Mouse (Mus musculus) spleen, postnatal 10 days (tissue): ENCODE measurements around the gene Psmd5.
A peak's percentile ranks its signal among the peaks of the same experiment; 100 is the strongest.

Experiments
- DNase-seq, 2 experiments: peaks; one replicate each; pipeline ENCODE4 v3.0.0; 2021 to 2022; ENCODE audit warnings: low spot score in 2 of 2

The Psmd5 gene

GRCm38 (mm10) chr2:34874816-34875345 lies at the start of gene Psmd5:
TSS of gene Psmd5 (minus strand) at chr2:34874968.
- DNase-seq: no peak

- no peak for DNase-seq
Measured at GRCm38 (mm10) chr2:34922729-34923128, 48.0 kb upstream of the Psmd5 start.

- no peak for DNase-seq
Measured at GRCm38 (mm10) chr2:34920144-34920543, 45.4 kb upstream of the Psmd5 start.

- DNase-seq: no peak
Measured at GRCm38 (mm10) chr2:34915103-34915502, 40.3 kb upstream of the Psmd5 start.

GRCm38 (mm10) chr2:34914823-34915082 lies 40.0 kb upstream of the Psmd5 start:
- no peak for DNase-seq

DNA sequence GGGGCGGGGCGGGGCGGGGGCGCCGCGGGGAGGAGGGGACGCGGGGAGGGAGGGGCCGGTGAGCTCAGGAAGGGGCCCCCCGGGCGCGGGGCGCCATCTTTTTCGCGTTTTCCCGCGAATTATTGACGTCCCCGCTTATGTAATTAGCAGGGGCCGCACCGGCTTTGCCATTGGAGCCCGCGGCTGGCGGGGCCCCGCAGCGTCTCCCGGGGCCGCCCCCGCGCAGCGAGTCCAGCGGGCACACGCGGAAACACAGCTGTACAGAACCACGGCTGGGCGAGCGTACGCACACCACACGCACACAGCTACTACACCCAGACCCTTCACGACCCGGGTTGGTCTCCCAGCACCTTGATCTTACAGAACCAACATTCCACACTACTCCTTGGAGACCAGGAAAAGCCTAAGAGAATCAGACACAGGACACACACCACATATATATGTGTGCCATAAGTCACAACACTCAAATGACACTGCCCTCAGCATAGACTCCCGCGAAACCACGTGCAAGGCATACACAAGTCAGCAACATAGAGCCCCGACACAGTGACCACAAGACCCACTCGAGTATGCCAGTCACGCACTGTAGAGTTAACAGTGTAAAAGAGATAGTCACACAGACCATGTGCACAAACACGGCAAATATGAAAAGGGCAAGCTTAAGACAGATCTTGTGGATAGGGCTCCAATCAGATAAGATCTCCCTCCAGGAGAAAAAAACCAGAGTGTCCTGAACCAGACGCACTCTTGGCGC lies 39.5 kb upstream of the Psmd5 start:
- DNase-seq: peak in 1 of 2 experiments; percentile 62

DNA sequence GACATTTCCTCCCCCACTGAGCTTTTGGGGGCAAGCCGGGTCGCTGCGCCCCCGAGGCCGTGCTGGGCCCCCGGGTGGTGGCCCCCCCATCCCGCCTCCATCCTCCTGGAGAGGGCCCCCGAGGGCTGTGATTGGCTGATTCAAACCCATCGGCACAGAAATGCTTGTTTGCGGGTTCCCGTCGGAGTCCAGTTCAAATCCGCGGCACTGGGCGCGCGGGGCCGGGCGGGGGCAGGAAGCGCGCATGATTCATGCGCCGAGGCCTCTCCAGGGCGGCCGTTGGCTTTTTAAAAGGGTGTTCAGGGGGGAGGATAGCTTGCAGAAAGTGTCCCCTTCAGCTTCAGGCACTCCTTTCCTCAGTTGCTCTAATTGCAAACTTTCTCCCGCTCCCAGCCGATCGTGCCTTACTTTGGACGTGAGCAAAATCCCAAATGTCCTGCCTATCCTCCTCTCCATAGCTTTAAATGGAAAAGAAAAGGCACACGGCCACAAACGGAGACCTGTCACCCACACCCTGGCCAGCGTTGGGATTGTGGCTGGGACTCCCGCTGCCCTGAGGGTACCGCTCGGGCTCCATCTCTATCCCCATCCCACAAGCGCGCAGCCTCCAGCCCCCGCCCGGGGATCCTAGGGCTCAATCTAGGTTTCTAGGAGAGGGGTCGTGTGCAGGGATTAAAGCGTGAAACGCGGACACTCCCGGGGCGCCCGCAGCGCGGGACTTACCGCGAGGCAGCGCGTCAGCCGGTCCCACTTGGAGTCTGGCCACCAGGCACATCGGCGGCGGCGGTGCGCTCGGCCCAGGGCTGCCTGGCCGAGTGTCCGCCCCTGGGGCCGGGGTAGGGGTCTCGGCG lies 38.7 kb upstream of the Psmd5 start, which contains the start of gene Phf19:
Phf19 (minus strand) TSS at position 809 of the 851 bp plus-strand sequence.
- peak; percentile 45 to 65 for DNase-seq

DNA sequence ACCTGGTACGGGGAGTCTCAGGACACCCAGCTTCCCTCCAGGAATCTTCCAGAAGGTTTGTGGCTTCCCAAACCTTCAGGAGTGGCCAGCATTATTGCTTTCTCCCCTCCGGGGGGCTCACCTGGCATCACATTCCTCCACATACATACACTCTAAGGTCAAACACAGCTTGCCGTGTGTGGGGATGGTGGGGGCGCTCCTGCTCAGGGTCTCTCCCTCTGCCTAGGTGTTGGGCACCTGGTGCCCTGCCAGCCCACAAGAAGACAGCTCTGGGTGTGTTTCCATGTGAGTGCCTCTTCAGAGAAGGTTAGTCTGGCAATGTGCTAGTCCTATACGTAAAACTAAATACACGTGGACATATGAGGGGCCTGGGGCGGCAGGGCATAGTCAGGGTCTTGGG lies 37.8 kb upstream of the Psmd5 start:
- DNase-seq: no peak

DNA sequence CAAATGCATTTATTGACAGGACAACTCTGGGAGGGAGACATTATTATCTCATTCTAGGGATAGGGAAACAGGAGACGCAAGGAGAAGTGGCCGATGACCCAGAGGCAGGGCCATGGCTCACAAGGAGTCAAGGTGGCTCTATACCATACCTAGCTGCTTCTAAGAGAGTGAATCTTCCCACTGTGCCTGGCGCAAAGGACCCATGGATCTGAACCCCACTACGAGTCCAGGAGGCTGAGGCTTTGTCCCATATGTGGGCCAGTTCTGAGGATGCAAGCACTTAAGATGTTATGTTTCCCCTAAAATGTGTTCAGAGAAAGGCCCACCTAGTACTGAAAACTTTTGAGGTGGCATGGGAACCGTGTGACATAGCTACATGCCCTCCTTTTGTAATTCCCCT lies 37.1 kb upstream of the Psmd5 start:
- no peak for DNase-seq

DNA sequence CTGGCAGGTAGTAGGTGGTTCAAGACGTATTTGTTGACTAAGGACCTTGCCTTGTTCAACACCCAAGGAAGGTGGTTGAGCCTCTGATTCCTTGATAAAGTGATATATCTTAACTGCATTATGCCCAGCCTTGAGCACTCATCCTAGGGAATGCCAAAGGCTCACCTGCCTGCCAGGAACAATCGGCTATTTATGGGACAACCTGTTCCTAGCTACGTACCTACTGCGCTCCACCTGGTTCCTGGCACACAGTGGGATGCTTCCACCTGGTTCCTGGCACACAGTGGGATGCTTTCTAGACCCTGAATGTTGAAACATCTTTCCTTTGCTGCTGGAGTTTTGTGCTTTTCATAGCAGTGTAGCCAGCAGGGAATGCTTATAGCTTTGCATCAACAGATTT lies 35.0 kb upstream of the Psmd5 start:
- no peak for DNase-seq

GRCm38 (mm10) chr2:34906861-34907604 lies 32.3 kb upstream of the Psmd5 start:
- DNase-seq: peak; percentile 41 to 79

DNA sequence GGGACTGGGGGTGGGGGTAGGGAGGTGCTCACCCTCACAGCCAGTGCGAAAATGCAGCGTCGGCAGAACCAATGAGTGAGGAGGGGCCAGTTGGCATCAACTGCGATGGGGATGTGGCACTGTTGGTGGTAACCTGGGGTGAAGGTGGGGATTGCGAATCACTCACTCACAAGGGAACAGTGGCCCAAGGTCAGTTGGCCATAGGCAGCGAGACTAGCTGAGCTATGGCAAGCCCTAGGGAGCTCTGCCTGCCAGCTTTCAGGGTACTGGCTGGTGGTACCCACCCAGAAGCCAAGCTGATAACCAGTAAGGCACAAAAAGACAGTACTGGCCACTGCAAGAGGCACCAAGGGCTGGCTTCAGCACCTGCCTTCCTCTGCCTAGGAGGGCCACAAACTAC lies 31.7 kb upstream of the Psmd5 start:
- peak in 1 of 2 experiments; percentile 24 for DNase-seq

- peak; percentile 96 to 99 for DNase-seq
Measured at GRCm38 (mm10) chr2:34904849-34905542, 30.2 kb upstream of the Psmd5 start.

GRCm38 (mm10) chr2:34903652-34904405 lies 29.1 kb upstream of the Psmd5 start:
- DNase-seq: peak in 1 of 2 experiments; percentile 18

GRCm38 (mm10) chr2:34903191-34903590 lies 28.4 kb upstream of the Psmd5 start:
- DNase-seq: no peak

- DNase-seq: no peak
Measured at GRCm38 (mm10) chr2:34902731-34903130, 28.0 kb upstream of the Psmd5 start.

- DNase-seq: no peak
Measured at GRCm38 (mm10) chr2:34901726-34902125, 27.0 kb upstream of the Psmd5 start.

DNA sequence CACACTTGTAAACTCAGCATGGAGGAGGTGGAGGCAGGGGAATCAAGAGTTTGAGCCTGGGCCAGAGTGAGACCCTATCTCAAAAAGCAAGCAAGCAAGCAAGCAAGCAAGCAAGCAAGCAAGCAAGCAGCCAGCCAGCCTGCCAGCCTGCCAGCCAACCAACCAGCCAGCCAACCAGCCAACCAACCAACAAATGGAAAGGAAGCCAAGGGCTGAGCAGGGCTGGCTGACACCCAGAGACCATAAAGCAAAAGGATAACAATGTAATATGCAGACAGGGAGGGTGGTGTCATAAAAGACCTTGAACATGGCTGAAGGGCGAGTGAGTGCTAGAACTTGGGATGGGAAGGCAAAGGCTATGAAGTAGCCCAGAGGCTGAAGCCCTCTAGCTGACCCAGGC lies 25.6 kb upstream of the Psmd5 start:
- no peak for DNase-seq

GRCm38 (mm10) chr2:34899682-34900081 lies 24.9 kb upstream of the Psmd5 start:
- no peak for DNase-seq

GRCm38 (mm10) chr2:34897820-34898219 lies 23.1 kb upstream of the Psmd5 start:
- DNase-seq: peak; percentile 34 to 75
